Mouse (Mus musculus): ENCODE measurements around the gene Sema4c.
A peak's percentile ranks its signal among the peaks of the same experiment; 100 is the strongest.

Sema4c gene

DNA sequence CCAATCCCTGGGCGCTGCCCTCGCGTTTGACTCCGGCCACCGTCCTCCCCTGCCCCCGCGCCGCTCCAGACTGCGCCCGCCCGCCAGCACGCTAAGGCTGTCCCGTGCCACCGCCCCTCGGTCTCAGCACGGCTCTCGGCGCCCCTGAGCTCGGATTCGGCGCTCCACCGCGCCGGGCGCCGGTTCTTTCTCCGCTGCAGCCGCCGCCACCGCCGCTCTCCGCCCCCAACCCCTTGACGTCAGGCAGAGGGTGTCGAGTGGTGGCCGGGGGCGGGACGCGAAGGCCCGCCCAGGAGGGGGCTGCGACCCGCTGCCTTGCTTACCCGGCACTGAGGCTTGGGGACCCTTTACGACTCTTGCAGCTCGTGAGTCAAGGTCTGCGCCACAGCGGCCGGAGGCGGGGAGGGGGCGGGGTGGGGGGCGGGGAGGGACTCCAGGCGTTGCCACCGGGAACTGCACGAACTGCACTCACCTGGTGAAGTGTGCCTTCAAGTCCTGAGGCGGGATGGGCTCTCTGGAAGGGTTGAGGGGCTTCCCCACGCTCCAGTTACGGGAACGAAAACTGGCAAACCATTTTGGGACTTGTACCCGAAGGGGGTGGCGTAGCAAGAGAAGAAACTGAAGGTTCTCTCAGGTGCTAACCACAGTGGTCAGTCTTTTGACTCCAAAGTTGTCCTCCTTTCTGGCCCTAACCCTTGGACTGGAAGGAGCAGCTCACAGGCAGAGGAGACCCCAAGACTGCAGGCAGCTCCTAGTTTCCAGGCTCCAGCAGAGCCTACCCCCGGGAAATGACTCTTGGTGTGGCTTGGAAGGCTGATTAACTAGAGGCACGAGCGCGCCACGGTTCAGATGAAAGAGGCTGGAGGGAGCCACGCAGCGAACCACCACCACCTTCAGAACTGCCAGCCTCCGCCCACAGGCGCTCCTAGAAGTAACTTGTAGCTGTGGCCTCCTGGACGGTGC, at the start of gene Sema4c:
TSS of gene Sema4c (minus strand) at position 319 of the 963 bp plus-strand sequence.
- peak; percentile 88 for DNase-seq (ENCODE audit: low spot score)

DNA sequence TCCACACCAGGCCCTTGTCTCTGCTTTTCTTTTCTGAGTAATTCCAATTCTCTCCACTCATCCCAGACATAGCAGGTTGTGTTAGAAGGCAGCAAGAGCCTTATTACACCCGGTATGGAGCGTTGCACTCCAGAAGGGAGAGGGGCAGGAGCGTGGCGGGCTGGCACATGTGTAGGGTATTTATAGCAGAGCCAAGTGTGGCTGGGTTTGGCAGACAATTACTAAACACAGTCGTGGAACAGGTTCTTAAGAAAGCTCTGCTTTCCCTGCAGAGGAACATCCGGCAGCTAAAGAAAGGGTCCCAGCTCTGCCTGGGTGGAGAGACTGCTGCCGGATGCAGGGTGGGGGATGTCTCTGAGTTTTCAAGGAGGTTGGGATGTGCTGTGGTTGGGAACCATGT, 48.8 kb upstream of the Sema4c start:
- DNase-seq (ENCODE audit: low spot score), result no peak

DNA sequence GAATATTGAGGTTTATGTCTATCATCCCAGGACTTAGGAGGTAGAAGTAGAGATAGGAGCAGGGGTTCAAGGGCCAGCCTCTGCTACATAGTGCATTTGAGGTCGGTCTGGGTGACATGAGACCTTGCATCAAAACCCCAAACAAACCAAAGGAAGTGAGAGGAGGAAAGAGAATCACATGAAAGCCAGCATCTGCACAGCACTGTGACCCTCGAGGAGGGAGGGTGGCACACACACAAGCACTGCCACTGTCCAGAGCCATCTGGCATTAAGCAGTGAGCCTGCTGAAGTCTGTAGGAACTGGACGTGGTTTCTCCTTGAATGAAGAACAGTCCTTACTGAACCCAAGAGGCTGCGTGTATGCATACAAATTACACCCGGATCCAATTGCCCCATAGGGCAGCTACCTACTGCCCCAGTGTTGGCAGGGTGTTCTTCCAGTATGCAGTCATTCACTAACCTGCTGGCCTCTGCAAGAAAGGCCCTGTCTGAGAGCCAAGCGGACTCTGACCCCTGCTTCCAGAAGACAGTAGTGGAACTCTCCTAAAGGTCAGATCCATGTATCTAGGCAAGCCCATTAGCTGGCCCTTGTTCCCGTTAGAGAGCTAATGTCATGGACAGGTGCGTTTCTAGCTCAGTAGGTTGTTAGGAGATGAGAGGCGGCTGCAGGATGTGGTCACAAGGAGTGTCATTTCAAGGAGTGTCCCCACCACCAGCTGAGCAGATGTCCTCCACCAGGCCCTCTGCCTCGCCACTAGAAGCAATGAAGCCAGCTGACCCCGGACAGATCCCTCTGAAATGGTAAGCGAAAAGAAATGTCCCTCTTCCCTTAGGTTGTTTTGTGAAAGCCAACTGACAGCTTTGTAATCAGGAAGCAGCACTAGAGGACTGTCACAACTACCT, 46.4 kb upstream of the Sema4c start:
- DNase-seq (ENCODE audit: low spot score), result peak; percentile 48

DNA sequence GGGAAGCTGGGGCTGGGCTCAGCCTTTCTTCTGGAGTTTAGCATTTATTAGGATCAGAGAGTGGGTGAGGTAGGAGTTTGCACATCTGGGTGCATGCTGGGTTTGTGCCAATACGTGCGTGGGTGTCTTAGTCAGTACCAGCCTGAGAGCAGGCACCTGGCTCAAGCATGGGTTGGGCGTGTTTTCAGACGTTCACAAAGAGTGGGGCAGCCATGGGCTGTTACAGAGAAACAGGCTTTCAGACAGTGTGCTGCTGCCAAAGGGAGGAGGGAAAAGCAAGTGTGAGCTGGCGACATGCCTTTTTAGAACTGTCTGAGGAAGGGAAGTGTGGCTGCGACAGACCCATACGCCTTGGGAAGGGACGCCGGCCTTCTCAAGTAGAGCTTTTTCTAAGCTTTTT, 45.2 kb upstream of the Sema4c start:
- DNase-seq (ENCODE audit: low spot score), result no peak

DNA sequence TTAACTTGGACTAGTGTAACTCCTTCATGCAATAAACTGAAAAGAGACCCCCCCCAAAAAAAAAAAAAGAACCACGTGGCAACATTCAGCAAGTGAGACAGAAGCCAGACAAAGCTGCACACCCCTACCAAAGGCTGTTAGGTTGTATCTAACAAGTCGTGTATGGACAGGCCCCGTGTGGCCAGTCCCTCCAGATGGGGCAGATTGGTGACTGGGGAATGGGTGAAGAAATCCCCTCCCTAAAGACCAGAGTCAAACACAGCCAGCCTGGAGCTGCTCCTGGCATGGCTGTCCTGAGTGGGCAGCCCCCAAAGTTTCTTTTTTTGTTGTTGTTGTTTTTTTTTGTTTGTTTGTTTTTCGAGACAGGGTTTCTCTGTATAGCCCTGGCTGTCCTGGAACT, 44.1 kb upstream of the Sema4c start:
- no peak for DNase-seq (ENCODE audit: low spot score)

DNA sequence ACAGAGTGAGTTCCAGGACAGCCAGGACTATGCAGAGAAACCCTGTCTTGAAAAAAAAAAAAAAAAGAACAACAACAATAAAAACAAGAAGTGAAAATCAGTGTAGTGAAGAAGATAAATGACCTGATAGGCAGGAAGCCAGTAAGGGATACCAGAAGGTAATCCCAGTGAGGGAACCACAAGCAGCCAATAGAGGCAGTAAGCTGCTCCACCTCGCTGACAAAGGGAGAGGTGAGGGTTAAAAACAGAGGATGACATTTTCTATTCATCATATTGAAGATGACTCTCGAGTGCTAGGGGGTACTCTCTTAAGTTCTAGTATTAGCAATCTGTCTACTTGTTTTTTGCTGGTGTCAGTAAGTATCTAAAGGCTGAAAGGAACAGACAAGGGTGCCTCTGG, 40.3 kb upstream of the Sema4c start:
- DNase-seq (ENCODE audit: low spot score), result no peak

DNA sequence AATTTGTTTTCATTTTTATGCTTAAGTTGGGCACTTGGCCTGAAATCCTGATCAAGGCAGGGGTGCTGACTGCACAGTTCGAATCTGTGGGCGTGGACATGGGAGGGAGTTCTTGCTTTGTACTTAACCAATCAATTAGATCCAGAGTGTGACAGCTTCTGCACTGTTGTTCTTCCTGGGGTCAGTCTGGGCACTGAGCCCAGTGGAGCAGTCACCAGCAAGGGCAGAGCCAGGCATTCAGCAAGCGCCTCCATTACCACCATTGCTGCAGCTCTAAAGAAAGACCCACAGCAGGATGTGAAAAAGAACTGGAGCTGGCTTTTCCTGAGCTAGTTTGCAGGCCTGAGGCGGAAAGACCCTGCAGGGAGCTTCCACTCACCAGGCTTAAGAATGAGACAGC, 38.0 kb upstream of the Sema4c start:
- no peak for DNase-seq (ENCODE audit: low spot score)

DNA sequence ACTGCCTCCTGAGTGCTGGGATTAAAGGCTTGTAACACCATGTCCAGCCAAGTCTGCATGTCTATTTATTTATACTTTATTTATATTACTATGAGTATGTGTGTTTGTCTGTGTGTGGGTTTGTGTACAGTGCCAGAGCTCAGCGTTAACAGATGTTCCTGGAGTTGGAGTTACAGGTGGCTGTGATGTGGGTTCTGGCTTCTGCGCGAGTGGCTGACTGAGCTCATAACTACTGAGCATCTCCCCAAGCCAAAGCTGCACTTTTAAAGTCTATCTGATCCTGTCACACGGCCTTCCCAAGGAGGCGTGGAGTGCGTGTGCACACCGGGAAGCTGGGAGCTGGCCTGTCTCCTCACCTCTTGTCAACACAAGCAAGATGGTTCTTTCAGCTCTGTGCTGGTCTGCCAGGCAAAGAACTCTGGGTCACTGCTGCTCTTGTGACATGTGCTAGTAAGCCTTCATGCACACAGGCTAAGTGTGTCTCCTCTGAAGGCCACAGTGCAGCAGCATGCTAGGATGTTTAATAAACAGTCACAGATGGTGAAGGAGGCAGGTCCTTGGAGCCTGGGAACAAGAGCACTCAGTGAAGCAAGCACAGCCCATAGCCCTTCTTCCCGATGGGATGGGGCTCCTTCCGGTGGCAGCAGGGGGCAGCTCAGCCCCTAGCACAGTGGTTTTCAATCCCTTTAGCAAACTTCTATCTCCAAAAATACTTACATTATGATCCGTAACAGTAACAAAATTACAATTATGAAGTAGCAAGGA, 37.2 kb upstream of the Sema4c start:
- no peak for DNase-seq (ENCODE audit: low spot score)

DNA sequence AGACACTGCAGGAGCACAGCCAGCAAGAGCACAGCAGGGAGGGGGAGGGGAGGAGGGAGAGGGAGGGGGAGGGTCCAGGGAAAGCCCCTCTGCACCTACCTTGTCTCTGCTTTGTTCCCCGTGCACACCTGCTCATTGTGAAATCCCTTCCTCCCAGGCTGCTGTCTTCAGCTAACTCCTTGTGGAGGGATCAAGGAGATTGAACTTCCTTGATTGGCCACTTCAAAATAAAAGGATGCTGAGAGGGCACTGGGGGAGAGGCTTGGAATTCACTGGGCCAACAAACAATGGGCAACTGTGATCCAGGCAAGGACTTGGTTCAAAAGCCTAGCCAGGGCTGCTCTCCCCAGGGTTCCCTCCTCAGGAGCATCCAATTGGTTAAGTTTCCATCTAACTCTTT, 35.0 kb upstream of the Sema4c start:
- DNase-seq (ENCODE audit: low spot score), result no peak

DNA sequence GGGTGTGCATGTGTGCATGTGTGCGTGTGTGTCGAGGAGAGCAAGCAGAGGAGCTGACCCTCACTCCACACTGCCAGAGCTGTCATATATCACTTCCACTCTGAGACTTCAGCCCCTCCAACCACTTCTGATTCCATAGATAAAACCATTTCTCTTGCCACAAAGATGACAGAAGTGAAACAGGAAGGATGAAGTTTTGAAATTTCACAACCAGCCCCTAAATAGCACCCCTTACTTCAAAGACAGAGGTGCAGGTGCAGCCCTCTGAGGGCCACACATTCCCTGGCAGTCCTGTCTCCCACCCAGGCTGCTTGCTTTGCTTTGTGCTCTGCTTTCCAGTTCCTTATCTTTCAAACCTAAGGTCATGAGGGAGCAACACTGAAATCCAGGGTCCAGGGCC, 33.3 kb upstream of the Sema4c start:
- no peak for DNase-seq (ENCODE audit: low spot score)

DNA sequence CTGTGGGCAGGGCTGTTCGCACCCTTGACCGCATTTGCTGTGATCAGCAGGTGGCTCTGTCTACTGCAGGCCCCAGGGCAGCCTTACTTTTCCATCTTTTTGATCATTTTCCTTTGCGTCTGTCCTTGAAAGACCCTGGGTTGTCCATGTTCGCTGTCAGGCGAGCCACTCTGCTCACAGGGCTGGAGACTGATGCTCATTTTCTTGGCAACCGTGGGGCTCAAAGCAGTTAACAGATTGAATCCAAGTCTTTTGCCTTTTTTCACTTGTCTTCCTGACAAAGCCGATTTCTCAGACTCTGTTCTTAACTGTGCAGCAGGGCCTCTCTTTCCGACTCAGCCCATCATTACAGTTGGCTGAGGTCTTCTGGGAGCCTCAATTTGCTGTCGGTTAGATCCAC, 32.5 kb upstream of the Sema4c start:
- no peak for DNase-seq (ENCODE audit: low spot score)

DNA sequence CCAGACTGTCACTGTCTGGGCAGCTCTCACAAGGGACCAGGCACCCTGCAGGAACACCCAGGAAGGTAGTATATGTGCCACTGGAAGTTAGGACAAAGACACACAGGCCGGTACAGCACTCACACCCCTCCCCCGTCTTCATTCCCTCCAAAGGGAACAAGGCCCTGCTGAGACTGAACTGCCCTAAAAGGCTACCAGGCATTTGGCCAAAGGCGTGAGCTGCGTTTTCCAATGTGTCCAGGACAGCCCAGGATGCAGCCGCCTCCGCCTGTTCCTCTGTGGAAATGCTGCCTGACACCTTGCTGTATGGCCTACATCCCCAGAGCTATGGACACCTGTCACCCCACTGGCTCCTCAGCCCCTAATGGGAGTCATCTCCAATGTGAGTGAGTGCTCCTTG, 31.3 kb upstream of the Sema4c start:
- no peak for DNase-seq (ENCODE audit: low spot score)

DNA sequence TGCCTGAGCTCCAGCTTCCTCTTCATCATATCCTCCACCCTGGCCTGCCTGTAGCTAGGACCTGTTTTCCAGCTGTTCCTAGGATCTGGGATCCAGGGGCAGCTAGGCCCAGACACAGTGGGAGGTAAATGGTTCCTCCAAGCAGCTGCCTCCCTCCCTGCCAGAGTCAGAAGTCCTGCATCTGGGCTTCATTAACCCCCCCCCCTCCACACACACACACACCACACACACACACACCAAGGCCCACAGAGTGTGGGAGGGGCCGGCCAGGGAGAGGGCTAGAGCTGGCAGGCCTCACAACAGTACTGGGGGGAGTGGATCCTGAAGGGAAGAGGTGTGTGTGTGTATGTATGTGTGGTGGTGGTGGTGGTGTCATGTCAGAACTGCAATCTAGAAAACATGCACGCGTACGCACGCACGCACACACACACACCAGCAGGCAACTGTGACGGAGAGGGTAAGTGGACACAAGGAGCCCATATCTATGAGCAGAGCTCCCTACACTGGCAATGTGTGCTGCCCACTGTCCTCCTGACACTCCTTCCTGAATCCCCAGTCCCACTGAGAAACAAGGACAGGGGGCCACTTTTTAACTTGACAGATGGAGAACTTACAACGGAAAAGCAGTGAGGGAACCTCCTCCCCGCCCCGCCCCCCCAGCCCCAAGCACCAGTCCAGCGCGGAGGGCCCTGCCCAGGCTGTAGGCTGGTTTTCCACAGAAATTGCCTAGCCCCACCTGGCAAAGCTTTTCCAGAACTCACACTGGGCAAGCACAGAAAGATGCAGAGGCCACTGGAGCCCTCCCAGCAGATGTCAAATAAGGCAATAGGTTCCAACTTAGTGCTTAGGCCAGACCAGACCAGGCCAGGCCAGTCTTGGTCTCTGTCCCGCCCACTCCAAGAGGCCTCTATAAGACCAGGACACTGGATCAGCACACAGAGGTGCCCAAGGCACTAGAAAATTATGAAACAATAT, 30.6 kb upstream of the Sema4c start:
- peak; percentile 40 for DNase-seq (ENCODE audit: low spot score)

DNA sequence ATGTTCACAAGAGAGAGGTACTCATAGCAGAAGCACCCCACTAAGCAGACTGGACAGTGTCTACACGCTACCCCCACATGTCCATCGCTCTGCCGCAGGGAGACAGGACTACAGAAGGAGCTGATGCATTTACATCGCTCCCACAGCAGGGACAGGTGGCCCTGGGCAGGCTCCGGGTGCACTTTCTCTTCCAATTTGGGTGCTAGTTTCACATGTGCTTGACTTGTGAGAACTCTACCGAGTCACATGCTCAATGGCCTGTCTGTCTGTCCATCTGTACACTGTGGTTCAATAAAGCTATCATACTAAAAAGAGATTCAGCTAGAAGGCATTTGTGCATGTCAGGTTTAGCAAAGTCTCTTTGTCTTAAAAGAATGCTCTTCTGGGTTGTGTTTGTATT, 29.7 kb upstream of the Sema4c start:
- no peak for DNase-seq (ENCODE audit: low spot score)

DNA sequence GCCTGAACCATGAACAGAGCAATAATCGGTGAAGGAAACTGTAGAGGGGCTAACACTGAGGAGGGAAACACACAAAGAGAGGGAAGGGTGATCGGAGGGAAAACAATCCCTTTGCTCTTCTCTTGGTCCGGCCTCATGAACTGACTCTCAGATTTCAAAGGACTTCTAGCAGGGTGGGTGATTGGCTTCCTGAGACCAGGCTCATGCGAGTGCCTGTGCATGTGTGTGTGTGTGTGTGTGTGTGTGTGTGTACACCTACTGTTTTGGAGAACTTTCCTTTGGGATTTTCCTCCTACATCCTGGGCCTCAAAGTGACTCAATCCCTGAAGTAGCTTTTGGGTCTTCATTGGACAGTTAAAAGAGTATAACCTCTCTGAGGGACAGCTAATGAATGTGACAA, 28.1 kb upstream of the Sema4c start:
- no peak for DNase-seq (ENCODE audit: low spot score)

DNA sequence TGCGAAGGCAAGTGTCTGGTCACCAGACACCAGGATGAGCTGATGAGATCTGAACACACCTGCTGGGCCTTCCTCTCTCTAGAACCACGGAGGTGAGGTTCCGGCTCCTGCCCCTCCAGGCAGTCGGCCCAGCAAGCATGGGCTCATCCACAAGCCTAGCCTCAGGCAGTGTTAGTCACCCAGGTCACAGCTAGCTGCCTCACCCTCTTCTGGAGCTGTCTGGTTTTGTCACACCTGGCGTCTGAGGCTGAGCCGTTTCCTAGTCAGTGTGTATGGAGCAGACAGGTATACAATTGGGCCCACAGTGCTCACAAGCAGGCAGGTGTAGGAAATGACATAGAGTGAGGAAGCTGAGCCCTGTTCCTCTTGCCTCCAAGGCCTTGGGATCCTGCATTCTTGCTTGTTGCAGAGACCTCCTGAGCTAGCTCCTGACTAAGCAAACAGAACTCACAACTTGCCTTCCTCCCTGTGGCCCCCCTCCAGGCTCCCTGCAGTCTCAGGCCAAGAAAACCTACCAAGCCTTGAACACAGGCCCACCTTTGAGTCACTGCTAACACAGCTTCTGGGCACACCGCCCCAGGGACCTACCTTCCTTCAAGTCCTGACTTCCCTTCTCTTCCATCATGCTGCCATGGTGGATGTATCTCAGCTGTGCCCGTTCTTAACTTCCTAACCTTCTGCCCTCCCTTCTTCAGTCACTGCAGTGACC, 25.4 kb upstream of the Sema4c start:
- DNase-seq (ENCODE audit: low spot score), result no peak

DNA sequence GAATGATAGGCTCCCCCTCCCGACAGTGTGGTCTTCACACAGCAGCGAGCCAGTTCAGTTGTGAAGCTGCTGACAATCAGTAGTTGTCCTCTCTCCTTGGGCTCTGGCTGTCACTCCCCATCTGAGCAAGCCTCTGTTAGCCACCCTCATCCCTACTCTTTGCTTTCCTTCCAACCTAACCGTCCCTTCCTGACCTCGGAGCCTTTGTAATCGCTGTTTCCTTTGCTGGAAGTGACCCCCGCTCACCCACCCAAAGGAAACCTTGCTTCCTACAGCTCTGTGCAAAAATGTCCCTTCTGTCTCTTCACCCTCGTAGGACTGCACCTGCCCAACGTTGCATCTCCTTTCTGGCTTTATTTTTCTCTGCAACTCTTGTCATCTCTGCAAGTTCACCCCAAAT, 24.1 kb upstream of the Sema4c start:
- no peak for DNase-seq (ENCODE audit: low spot score)

DNA sequence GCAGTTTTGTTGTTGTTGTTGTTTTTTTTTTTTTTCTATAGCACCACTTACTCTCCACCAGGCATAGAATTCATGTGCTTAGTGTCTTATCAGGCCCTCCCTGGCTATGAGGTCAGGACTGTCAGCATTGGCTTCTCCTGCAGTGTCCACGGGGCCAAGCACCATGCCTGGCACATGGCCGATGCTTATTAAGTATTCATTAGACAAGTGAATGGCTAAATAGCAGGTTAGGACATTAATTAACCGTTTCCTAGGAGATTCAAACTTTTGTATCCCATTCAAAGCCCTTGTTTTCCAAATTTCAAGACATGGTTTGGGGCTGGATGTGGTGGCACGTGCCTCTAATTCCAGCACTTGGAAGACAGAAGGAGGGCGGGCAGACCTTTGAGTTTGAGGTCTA, 23.1 kb upstream of the Sema4c start:
- no peak for DNase-seq (ENCODE audit: low spot score)

DNA sequence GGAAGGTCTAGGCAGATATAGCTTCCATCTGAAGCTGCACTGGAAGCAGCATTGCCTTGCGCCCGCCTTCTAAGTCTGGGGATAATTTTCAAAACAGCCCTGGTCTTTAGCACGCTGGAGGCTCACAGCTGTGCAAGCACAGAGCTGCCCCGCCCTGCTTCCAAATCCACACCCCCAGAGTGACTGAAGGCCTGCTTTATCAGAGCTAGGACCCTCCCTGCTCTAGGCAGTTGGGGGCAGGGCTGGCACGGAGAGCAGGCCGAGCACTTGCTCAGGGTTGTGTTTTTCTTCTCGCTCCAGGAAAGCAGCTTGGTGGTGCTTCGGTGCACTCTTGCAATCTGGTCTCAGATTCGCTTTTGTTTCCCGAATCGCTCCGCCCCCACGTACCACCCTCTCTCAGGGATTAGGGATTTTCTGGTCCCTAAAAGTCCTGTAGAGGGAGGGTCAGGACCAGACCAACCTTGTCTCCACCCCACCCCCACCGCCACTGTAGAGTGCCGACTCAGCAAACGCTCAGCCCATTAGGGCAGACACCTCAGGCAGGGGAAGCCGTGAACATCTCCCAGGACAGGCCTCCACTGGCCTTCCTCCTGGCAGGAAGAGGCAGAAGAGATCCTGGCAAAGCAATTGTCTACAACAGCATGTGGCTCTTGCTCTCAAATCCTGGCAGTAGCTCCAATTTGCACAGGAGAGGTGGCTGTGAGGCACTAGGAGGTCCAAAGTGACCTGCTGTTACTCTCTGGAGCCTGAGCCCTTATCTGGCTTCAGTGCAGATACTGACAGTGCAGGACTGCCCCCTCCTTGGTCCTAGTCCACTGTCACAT, 22.4 kb upstream of the Sema4c start:
- DNase-seq (ENCODE audit: low spot score), result peak; percentile 80

Measured in yolk sac, embryonic 10.5 days (tissue).